Mouse (Mus musculus) lung, embryonic 14.5 days (tissue): ENCODE data around the gene Dcun1d4. TPM values are rescaled to one million over a fixed set of nuclear protein-coding genes. Genes with fewer than 3 reads are reported as not detected.

Source experiments
- ATAC-seq: fragments of 200-750 bp; cut with Nextera tagmentation; 2 replicates; pipeline ENCODE4 v1.8.0; 2017; ENCODE audit warnings: mild to moderate bottlenecking, moderate TSS enrichment, moderate library complexity; ENCODE audit not compliant: insufficient read depth
- DNase-seq: peaks from one replicate; pipeline ENCODE4 v3.0.0-alpha.2; 2015
- H3K27ac ChIP-seq: fragments of 300-500 bp; sonication (generic); 2 replicates; pipeline ENCODE4 v1.5.1; 2014; ENCODE audit warnings: low read depth, mild to moderate bottlenecking, moderate library complexity
- H3K27me3 ChIP-seq: fragments of 300-500 bp; sonication (generic); 2 replicates; pipeline ENCODE4 v1.6.1; 2014; ENCODE audit warnings: low read length, control low read depth; ENCODE audit not compliant: insufficient read depth
- H3K36me3 ChIP-seq: fragments of 300-500 bp; sonication (generic); 2 replicates; pipeline ENCODE4 v1.6.1; 2014; ENCODE audit warnings: control low read depth; ENCODE audit not compliant: insufficient read depth
- H3K4me1 ChIP-seq: fragments of 300-500 bp; sonication (generic); 2 replicates; pipeline ENCODE4 v1.6.1; 2014; ENCODE audit warnings: antibody characterized with exemption, control low read depth; ENCODE audit not compliant: insufficient read depth
- H3K4me2 ChIP-seq: fragments of 300-500 bp; sonication (generic); 2 replicates; pipeline ENCODE4 v1.6.1; 2014; ENCODE audit warnings: mild to moderate bottlenecking
- H3K4me3 ChIP-seq: fragments of 300-500 bp; sonication (generic); 2 replicates; pipeline ENCODE4 v1.5.1; 2014; ENCODE audit warnings: low read depth, low read length
- H3K9ac ChIP-seq: fragments of 300-500 bp; sonication (generic); 2 replicates; pipeline ENCODE4 v1.6.1; 2014
- H3K9me3 ChIP-seq: fragments of 300-500 bp; sonication (generic); 2 replicates; pipeline ENCODE4 v1.6.1; 2016; ENCODE audit warnings: low read depth, low read length, control low read depth
- CTCF ChIP-seq: IDR thresholded peaks from 2 replicates; pipeline ENCODE4 v1.5.1; 2016; ENCODE audit warnings: antibody characterized with exemption, low read depth
- WGBS: fragments of 180-500 bp; shearing (Covaris S2); extraction: QIAGEN DNeasy Blood & Tissue Kit; methylation state at CpG from one replicate; pipeline ENCODE4 v1.1.7; 2014; 5-methylcytosine and 5-hydroxymethylcytosine counted together
- polyA plus RNA-seq: library from polyadenylated mRNA; unstranded; fragments of >200 nt; fragmentation: Nextera tagmentation; extraction: Ambion mirVana; gene quantifications from 2 replicates; pipeline ENCODE4 v1.2.1, GENCODE M21; 2014

Gene Dcun1d4
- polyA plus RNA-seq, 1 experiment from 2014 or later: 34.5 TPM

- no peak overlapping the region for H3K4me3 ChIP-seq
- ATAC-seq: no peak
- no peaks in the 10 kb centered on the region for H3K9me3 ChIP-seq
- no peaks in the 10 kb centered on the region for H3K27me3 ChIP-seq
- H3K4me2 ChIP-seq: no peak overlapping the region
- no peak overlapping the region for H3K9ac ChIP-seq
- no peak overlapping the region for H3K27ac ChIP-seq
- no peaks in the 10 kb centered on the region for H3K4me1 ChIP-seq
- TF ChIP-seq CTCF: no peak
- no peak for DNase-seq
- H3K36me3 ChIP-seq: peaks cover 39% of the 10 kb centered on the region
- WGBS: 85% methylated on average over 5 of the region's 5 CpGs
Observed at GRCm38 (mm10) chr5:73517299-73517698, 36.5 kb downstream of the Dcun1d4 start.

- no peak for DNase-seq
- 88% methylated on average over 8 of the region's 8 CpGs for WGBS
- H3K9ac ChIP-seq: no peak overlapping the region
- H3K9me3 ChIP-seq: no peaks in the 10 kb centered on the region
- no peak overlapping the region for H3K27ac ChIP-seq
- H3K4me2 ChIP-seq: no peak overlapping the region
- no peaks in the 10 kb centered on the region for H3K27me3 ChIP-seq
- H3K36me3 ChIP-seq: peaks cover 34% of the 10 kb centered on the region; the same call in 1 of the 2 replicates
- ATAC-seq: no peak
- H3K4me1 ChIP-seq: no peaks in the 10 kb centered on the region
- no peak overlapping the region for H3K4me3 ChIP-seq
- TF ChIP-seq CTCF: no peak
Observed at GRCm38 (mm10) chr5:73518424-73519211, 37.8 kb downstream of the Dcun1d4 start.

GRCm38 (mm10) chr5:73520787-73521186 is 40.0 kb downstream of the Dcun1d4 start:
- no peak for TF ChIP-seq CTCF
- ATAC-seq (no peak), DNase-seq (no peak)
- Histone ChIP-seq H3K4me2 (no peak overlapping the region), H3K4me3 (no peak overlapping the region), H3K36me3 (peaks cover 31% of the 10 kb centered on the region; the same call in 1 of the 2 replicates), H3K27me3 (no peaks in the 10 kb centered on the region), H3K9ac (no peak overlapping the region), H3K27ac (no peak overlapping the region), H3K9me3 (no peaks in the 10 kb centered on the region), H3K4me1 (no peaks in the 10 kb centered on the region)
- WGBS: 80% methylated on average over 4 of the region's 4 CpGs

- no peak for TF ChIP-seq CTCF
- peaks cover 39% of the 10 kb centered on the region for H3K36me3 ChIP-seq
Observed at GRCm38 (mm10) chr5:73523227-73523626, 42.4 kb downstream of the Dcun1d4 start.

GRCm38 (mm10) chr5:73524300-73525000 is 43.6 kb downstream of the Dcun1d4 start:
- no peaks in the 10 kb centered on the region for H3K4me1 ChIP-seq
- no peak for TF ChIP-seq CTCF
- DNase-seq (peak; percentile 16), ATAC-seq (no peak)
- H3K9ac ChIP-seq: no peak overlapping the region
- H3K9me3 ChIP-seq: no peaks in the 10 kb centered on the region
- H3K27ac ChIP-seq: peak overlapping the region; percentile 67
- H3K27me3 ChIP-seq: no peaks in the 10 kb centered on the region
- WGBS: 58% methylated on average over 4 of the region's 4 CpGs
- no peak overlapping the region for H3K4me3 ChIP-seq
- H3K4me2 ChIP-seq: no peak overlapping the region
- peaks cover 36% of the 10 kb centered on the region for H3K36me3 ChIP-seq

More at GRCm38 (mm10) chr5:73523227-73523626, 42.4 kb downstream of the Dcun1d4 start:
- Histone ChIP-seq H3K9me3 (no peaks in the 10 kb centered on the region), H3K4me3 (no peak overlapping the region), H3K9ac (no peak overlapping the region), H3K27ac (0 out of 2 replicates have a peak overlapping the region, but pooled peaks have one; percentile 24), H3K4me1 (no peaks in the 10 kb centered on the region), H3K4me2 (no peak overlapping the region), H3K27me3 (no peaks in the 10 kb centered on the region)
- no peak for DNase-seq
- 50% methylated on average over 10 of the region's 10 CpGs for WGBS
- no peak for ATAC-seq

GRCm38 (mm10) chr5:73532222-73532621 is 51.4 kb downstream of the Dcun1d4 start:
- H3K36me3 ChIP-seq: peaks cover 28% of the 10 kb centered on the region
- H3K4me3 ChIP-seq: no peak overlapping the region
- H3K27me3 ChIP-seq: no peaks in the 10 kb centered on the region
- whole genome bisulfite sequencing: 77% methylated on average over 1 of the region's 1 CpGs
- no peak overlapping the region for H3K27ac ChIP-seq
- H3K4me2 ChIP-seq: no peak overlapping the region
- no peak overlapping the region for H3K9ac ChIP-seq
- no peak for DNase-seq
- ATAC-seq: no peak
- no peaks in the 10 kb centered on the region for H3K9me3 ChIP-seq
- no peak for TF ChIP-seq CTCF
- no peaks in the 10 kb centered on the region for H3K4me1 ChIP-seq

- Histone ChIP-seq H3K36me3 (peaks cover 28% of the 10 kb centered on the region), H3K27me3 (no peaks in the 10 kb centered on the region), H3K4me2 (no peak overlapping the region), H3K27ac (no peak overlapping the region), H3K4me3 (no peak overlapping the region), H3K4me1 (no peaks in the 10 kb centered on the region), H3K9ac (no peak overlapping the region), H3K9me3 (no peaks in the 10 kb centered on the region)
- no peak for DNase-seq
- no peak for TF ChIP-seq CTCF
- 83% methylated on average over 9 of the region's 9 CpGs for WGBS
- no peak for ATAC-seq
Observed at GRCm38 (mm10) chr5:73532879-73533278, 52.1 kb downstream of the Dcun1d4 start.
